Mouse (Mus musculus) hindbrain, embryonic 15.5 days (tissue): ENCODE measurements at regions not wholly inside any gene's neighbourhood (a gene's known extent, or its start where the extent isn't known, plus 50 kb on each side); places are given as distances from the start of the nearest gene placed in this dataset.
"Not testable (repeated sequence)": the region's sequence is repeated elsewhere in the genome, so short reads cannot be mapped to it uniquely, and the experiment has no call there.

Experiments used
- ATAC-seq: fragments of 200-750 bp; cut with Nextera tagmentation; 2 replicates; pipeline ENCODE4 v1.8.0; 2017; ENCODE audit warnings: low read depth, moderate number of reproducible peaks, moderate TSS enrichment; ENCODE audit not compliant: low FRiP score
- H3K27ac ChIP-seq: fragments of 300-500 bp; sonication (generic); replicated peaks from 2 replicates; pipeline ENCODE4 v1.5.1; 2015; ENCODE audit warnings: mild to moderate bottlenecking, inconsistent platforms
- H3K27me3 ChIP-seq: fragments of 300-500 bp; sonication (generic); 2 replicates; pipeline ENCODE4 v1.6.1; 2015; ENCODE audit warnings: control low read depth, inconsistent platforms
- H3K36me3 ChIP-seq: fragments of 300-500 bp; sonication (generic); 2 replicates; pipeline ENCODE4 v1.6.1; 2015; ENCODE audit warnings: control low read depth, inconsistent platforms
- H3K4me1 ChIP-seq: fragments of 300-500 bp; sonication (generic); replicated peaks from 2 replicates; pipeline ENCODE4 v1.6.1; 2015; ENCODE audit warnings: control low read depth, inconsistent platforms
- H3K4me2 ChIP-seq: fragments of 300-500 bp; sonication (generic); 2 replicates; pipeline ENCODE4 v1.6.1; 2015; ENCODE audit warnings: moderate library complexity, mild to moderate bottlenecking, inconsistent platforms
- H3K4me3 ChIP-seq: fragments of 300-500 bp; sonication (generic); 2 replicates; pipeline ENCODE4 v1.5.1; 2015; ENCODE audit warnings: mild to moderate bottlenecking, inconsistent platforms
- H3K9ac ChIP-seq: fragments of 300-500 bp; sonication (generic); 2 replicates; pipeline ENCODE4 v1.6.1; 2015; ENCODE audit warnings: inconsistent platforms
- H3K9me3 ChIP-seq: fragments of 300-500 bp; sonication (generic); 2 replicates; pipeline ENCODE4 v1.6.1; 2016; ENCODE audit warnings: control low read depth, inconsistent platforms
- WGBS: fragments of 180-500 bp; shearing (Covaris S2); methylation state at CpG from one replicate; pipeline ENCODE4 v1.1.7; 2015; 5-methylcytosine and 5-hydroxymethylcytosine counted together

- no peak for ATAC-seq
- WGBS, result 84% methylated on average over 2 of the region's 2 CpGs
Observed at GRCm38 (mm10) chr12:119527760-119528159, 213.7 kb downstream of the Macc1 start.

DNA sequence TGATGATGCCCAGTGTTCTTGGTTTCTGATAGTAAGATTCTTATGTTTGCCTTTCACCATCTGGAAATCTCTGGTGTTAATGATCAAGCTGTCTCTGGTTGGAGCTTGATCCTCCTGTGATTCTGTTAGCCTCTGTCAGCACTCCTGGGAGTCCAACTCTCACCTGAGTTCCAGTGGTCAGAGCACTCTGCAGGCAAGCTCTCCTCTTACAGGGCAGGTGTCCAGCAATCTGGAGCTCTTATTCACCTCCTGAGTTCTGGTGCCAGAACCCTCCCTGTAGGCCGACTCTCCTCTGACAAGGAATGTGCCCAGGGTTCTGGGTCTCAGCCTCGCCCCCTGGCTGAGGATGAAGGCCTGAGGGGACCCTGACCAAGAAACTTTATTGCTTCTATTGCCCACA is 234.3 kb downstream of the Macc1 start:
- H3K36me3 ChIP-seq, H3K4me3 ChIP-seq, H3K27me3 ChIP-seq, H3K4me2 ChIP-seq, ATAC-seq, H3K9ac ChIP-seq, H3K4me1 ChIP-seq, H3K9me3 ChIP-seq, H3K27ac ChIP-seq: not testable (repeated sequence)
- 85% methylated on average over 2 of the region's 2 CpGs for WGBS

More at GRCm38 (mm10) chr12:119527760-119528159, 213.7 kb downstream of the Macc1 start:
- Histone ChIP-seq H3K27me3 (no peaks in the 10 kb centered on the region), H3K27ac (no peak overlapping the region), H3K4me3 (no peak overlapping the region), H3K9me3 (no peaks in the 10 kb centered on the region), H3K36me3 (no peaks in the 10 kb centered on the region), H3K9ac (no peak overlapping the region), H3K4me2 (no peak overlapping the region), H3K4me1 (no peaks in the 10 kb centered on the region)

DNA sequence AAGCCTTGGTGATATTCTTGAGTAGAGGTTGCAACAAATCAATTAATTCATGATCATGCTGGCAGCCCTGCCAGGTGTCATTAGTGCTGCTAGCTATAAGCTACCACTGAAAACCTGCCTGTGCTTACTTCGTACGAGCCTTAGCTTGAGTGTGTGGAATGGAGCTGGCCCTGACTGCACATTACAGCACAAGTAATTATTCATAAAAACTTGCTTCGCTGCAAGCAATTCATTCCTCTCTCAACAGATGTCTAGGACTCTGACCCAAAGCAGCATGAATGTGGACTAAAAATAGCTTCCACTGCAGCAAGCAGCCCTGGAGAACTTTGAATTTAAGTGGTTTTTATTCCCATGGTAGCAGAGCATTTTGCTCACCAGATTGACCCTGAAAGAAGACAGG is 262.6 kb downstream of the Macc1 start:
- Histone ChIP-seq H3K36me3 (no peaks in the 10 kb centered on the region), H3K4me3 (no peak overlapping the region), H3K9ac (no peak overlapping the region), H3K27ac (no peak overlapping the region), H3K4me1 (no peaks in the 10 kb centered on the region), H3K4me2 (no peak overlapping the region), H3K27me3 (no peaks in the 10 kb centered on the region), H3K9me3 (peaks cover 7% of the 10 kb centered on the region; the same call in 1 of the 2 replicates)
- peak; percentile 89 for ATAC-seq
- WGBS, result 41% methylated on average over 3 of the region's 3 CpGs

GRCm38 (mm10) chr12:119577280-119577679 is 263.2 kb downstream of the Macc1 start:
- Histone ChIP-seq H3K4me1 (no peaks in the 10 kb centered on the region), H3K27ac (no peak overlapping the region), H3K36me3 (no peaks in the 10 kb centered on the region), H3K9ac (no peak overlapping the region), H3K4me2 (no peak overlapping the region), H3K4me3 (no peak overlapping the region), H3K27me3 (no peaks in the 10 kb centered on the region), H3K9me3 (peaks cover 3% of the 10 kb centered on the region; the same call in 1 of the 2 replicates)
- ATAC-seq, result no peak

- Histone ChIP-seq H3K36me3 (no peaks in the 10 kb centered on the region), H3K9ac (no peak overlapping the region), H3K27ac (no peak overlapping the region), H3K4me1 (no peaks in the 10 kb centered on the region), H3K4me3 (no peak overlapping the region), H3K4me2 (no peak overlapping the region), H3K27me3 (no peaks in the 10 kb centered on the region), H3K9me3 (no peaks in the 10 kb centered on the region)
- no peak for ATAC-seq
Observed at GRCm38 (mm10) chr12:119601361-119601760, 287.3 kb downstream of the Macc1 start.

DNA sequence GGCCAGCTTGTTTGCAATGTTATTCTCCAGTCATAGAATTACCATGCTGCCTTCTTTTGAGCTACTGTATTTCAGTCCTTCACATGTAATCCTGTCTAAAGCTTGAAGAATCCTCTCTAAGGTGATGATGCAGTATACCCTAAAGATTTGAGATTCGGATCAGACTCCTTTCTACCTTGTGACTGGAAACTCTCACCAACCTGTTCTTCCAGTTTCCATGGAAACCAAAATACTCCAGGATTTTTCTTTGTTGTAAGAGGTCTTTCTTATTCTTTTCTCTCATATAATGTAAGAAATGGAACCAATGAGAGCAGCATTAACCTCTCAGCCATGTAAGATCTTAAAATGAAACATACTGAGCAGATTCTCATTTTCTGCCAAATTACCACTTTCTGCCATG is 310.2 kb downstream of the Macc1 start:
- H3K9me3 ChIP-seq, result no peaks in the 10 kb centered on the region
- no peak overlapping the region for H3K4me3 ChIP-seq
- ATAC-seq, result no peak
- no peak overlapping the region for H3K27ac ChIP-seq
- H3K4me1 ChIP-seq, result no peaks in the 10 kb centered on the region
- 69% methylated on average over 1 of the region's 1 CpGs for WGBS
- no peak overlapping the region for H3K9ac ChIP-seq
- no peaks in the 10 kb centered on the region for H3K27me3 ChIP-seq
- H3K4me2 ChIP-seq, result no peak overlapping the region
- H3K36me3 ChIP-seq, result no peaks in the 10 kb centered on the region

DNA sequence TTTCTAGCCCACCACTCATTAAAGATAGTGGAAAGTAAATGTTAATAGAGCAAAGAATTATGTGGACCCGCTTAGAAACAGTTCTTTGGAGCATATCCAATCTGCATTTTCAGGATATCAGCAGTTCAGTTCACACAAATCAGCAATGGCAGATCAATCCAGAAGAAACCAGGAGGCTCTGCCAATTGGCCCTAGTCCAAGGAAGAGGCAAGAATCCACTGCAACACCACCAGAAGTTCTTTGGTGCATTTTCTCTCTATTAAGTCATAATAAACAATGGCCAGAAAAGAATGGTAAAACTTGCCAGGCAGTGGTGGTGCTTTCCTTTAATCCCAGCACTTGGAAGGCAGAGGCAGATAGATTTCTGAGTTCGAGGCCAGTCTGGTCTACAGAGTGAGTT is 290.3 kb upstream of the Tmem196 start:
- WGBS, result 70% methylated on average over 2 of the region's 2 CpGs
- ATAC-seq, result no peak

More for the DNA sequence above, 290.3 kb upstream of the Tmem196 start:
- H3K4me3 ChIP-seq, result no peak overlapping the region
- no peaks in the 10 kb centered on the region for H3K4me1 ChIP-seq
- no peak overlapping the region for H3K4me2 ChIP-seq
- H3K36me3 ChIP-seq, result no peaks in the 10 kb centered on the region
- H3K27me3 ChIP-seq, result no peaks in the 10 kb centered on the region
- H3K9ac ChIP-seq, result no peak overlapping the region
- H3K27ac ChIP-seq, result no peak overlapping the region
- no peaks in the 10 kb centered on the region for H3K9me3 ChIP-seq
